Mouse (Mus musculus) megakaryocyte, embryonic 14.5 days (primary cell): ENCODE measurements around the gene Slc8a3.

Experiments
- FLI1 ChIP-seq: IDR thresholded peaks from 2 replicates; pipeline ENCODE4 v1.6.1; 2012; ENCODE audit warnings: low read length, inconsistent platforms, mixed read lengths
- GATA1 ChIP-seq: IDR thresholded peaks from 3 replicates; pipeline ENCODE4 v1.6.1; 2012; ENCODE audit warnings: mixed read lengths, low read length, inconsistent platforms, borderline replicate concordance

- TF ChIP-seq GATA1 = no peak
- no peak for TF ChIP-seq FLI1
Observed at GRCm38 (mm10) chr12:81168494-81168893, 164.5 kb downstream of the Slc8a3 start.
